Mouse (Mus musculus) liver, postnatal 0 days (tissue): ENCODE results near the gene Shisa9. TPM values are rescaled to one million over a fixed set of nuclear protein-coding genes. Genes with fewer than 3 reads are reported as not detected.

Experiments used
- ATAC-seq: fragments of 200-750 bp; cut with Nextera tagmentation; 2 replicates; pipeline ENCODE4 v1.8.0; 2017; ENCODE audit warnings: mild to moderate bottlenecking, moderate library complexity
- DNase-seq: peaks from one replicate; pipeline ENCODE4 v3.0.0-alpha.2; 2016
- H3K27ac ChIP-seq: fragments of 300-500 bp; sonication (generic); 2 replicates; pipeline ENCODE4 v1.5.1; 2014; ENCODE audit warnings: antibody characterized with exemption, moderate library complexity, mild to moderate bottlenecking, low read depth
- H3K27me3 ChIP-seq: fragments of 300-500 bp; sonication (generic); 2 replicates; pipeline ENCODE4 v1.6.1; 2014; ENCODE audit warnings: low read length, control low read depth, mixed read lengths; ENCODE audit not compliant: insufficient read depth
- H3K36me3 ChIP-seq: fragments of 300-500 bp; sonication (generic); replicated peaks from 2 replicates; pipeline ENCODE4 v1.6.1; 2014; ENCODE audit warnings: mild to moderate bottlenecking, control low read depth, low read length, moderate library complexity, mixed read lengths; ENCODE audit not compliant: insufficient read depth
- H3K4me1 ChIP-seq: fragments of 300-500 bp; sonication (generic); 2 replicates; pipeline ENCODE4 v1.6.1; 2014; ENCODE audit warnings: antibody characterized with exemption, mild to moderate bottlenecking, control low read depth; ENCODE audit not compliant: insufficient read depth
- H3K4me2 ChIP-seq: fragments of 300-500 bp; sonication (generic); 2 replicates; pipeline ENCODE4 v1.6.1; 2014; ENCODE audit warnings: low read depth, mild to moderate bottlenecking, low read length, moderate library complexity, mixed read lengths
- H3K4me3 ChIP-seq: fragments of 300-500 bp; sonication (generic); 2 replicates; pipeline ENCODE4 v1.5.1; 2014; ENCODE audit warnings: low read depth, low read length
- H3K9ac ChIP-seq: fragments of 300-500 bp; sonication (generic); replicated peaks from 2 replicates; pipeline ENCODE4 v1.6.1; 2014; ENCODE audit warnings: mild to moderate bottlenecking, moderate library complexity
- H3K9me3 ChIP-seq: fragments of 300-500 bp; sonication (generic); 2 replicates; pipeline ENCODE4 v1.6.1; 2016; ENCODE audit warnings: mild to moderate bottlenecking, control low read depth, low read length, mixed read lengths
- CTCF ChIP-seq: sonication (generic); IDR thresholded peaks from 2 replicates; pipeline ENCODE4 v1.5.1; 2016; ENCODE audit warnings: antibody characterized with exemption, low read depth
- EP300 ChIP-seq: IDR thresholded peaks from 2 replicates; pipeline ENCODE4 v1.6.1; 2016; ENCODE audit warnings: antibody characterized with exemption, low read depth, mild to moderate bottlenecking
- WGBS: fragments of 180-500 bp; shearing (Covaris S2); extraction: QIAGEN DNeasy Blood & Tissue Kit; methylation state at CpG from one replicate; pipeline ENCODE4 v1.1.7; 2014; ENCODE audit not compliant: insufficient replicate concordance; 5-methylcytosine and 5-hydroxymethylcytosine counted together
- polyA plus RNA-seq: library from polyadenylated mRNA; unstranded; fragments of >200 nt; fragmentation: Nextera tagmentation; extraction: Ambion mirVana; gene quantifications from 2 replicates; pipeline ENCODE4 v1.2.1, GENCODE M21; 2015

Shisa9 gene
- polyA plus RNA-seq, 1 experiment from 2014 or later = 0.45 TPM

- no peak for DNase-seq
- no peak for ATAC-seq
- Histone ChIP-seq H3K36me3 (no peaks in the 10 kb centered on the region), H3K4me2 (no peak overlapping the region), H3K27ac (no peak overlapping the region), H3K9ac (no peak overlapping the region), H3K4me1 (no peaks in the 10 kb centered on the region), H3K9me3 (no peaks in the 10 kb centered on the region), H3K27me3 (no peaks in the 10 kb centered on the region), H3K4me3 (no peak overlapping the region)
- 31% methylated on average over 3 of the region's 3 CpGs for WGBS
- TF ChIP-seq EP300 = no peak
- peak; percentile 73 for TF ChIP-seq CTCF
Observed at GRCm38 (mm10) chr16:12201216-12201615, 217.3 kb downstream of the Shisa9 start.

- ATAC-seq (no peak), DNase-seq (no peak)
- no peak for TF ChIP-seq CTCF
- no peak for TF ChIP-seq EP300
- no peak overlapping the region for H3K9ac ChIP-seq
- H3K4me1 ChIP-seq = no peaks in the 10 kb centered on the region
- no peak overlapping the region for H3K27ac ChIP-seq
- H3K4me2 ChIP-seq = no peak overlapping the region
- WGBS = 59% methylated on average over 3 of the region's 3 CpGs
- no peaks in the 10 kb centered on the region for H3K36me3 ChIP-seq
- no peaks in the 10 kb centered on the region for H3K9me3 ChIP-seq
- H3K27me3 ChIP-seq = no peaks in the 10 kb centered on the region
- H3K4me3 ChIP-seq = no peak overlapping the region
Observed at GRCm38 (mm10) chr16:12202151-12202550, 218.2 kb downstream of the Shisa9 start.

DNA sequence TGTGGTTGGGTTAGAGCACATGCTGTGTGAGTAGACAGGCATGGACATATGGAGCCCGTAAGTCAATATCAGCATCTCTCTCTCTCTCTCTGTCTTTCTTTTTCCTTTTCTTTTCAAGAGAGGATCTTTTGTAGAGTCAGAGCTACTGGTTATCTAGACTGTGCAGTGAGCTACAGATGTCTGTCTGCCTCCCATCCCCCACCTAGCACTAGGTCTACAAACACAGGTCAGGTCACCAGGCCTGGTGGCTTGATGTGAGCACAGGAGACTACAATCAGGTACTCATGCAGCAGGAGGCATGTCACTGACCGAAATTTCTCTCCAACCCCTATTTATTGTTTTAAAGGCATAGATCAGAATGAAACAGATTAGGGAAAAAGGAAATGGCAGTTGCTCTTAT is 219.1 kb downstream of the Shisa9 start:
- no peak for ATAC-seq
- TF ChIP-seq CTCF = no peak
- no peak for TF ChIP-seq EP300
- Histone ChIP-seq H3K4me3 (no peak overlapping the region), H3K27me3 (no peaks in the 10 kb centered on the region), H3K4me1 (peaks cover 3% of the 10 kb centered on the region; the same call in 1 of the 2 replicates), H3K9ac (no peak overlapping the region), H3K27ac (no peak overlapping the region), H3K36me3 (no peaks in the 10 kb centered on the region), H3K9me3 (no peaks in the 10 kb centered on the region), H3K4me2 (no peak overlapping the region)
- 57% methylated on average over 2 of the region's 2 CpGs for WGBS
- DNase-seq = no peak

- WGBS = 73% methylated on average over 2 of the region's 2 CpGs
- H3K9me3 ChIP-seq = no peaks in the 10 kb centered on the region
- H3K9ac ChIP-seq = no peak overlapping the region
- TF ChIP-seq CTCF (no peak), EP300 (no peak)
- H3K36me3 ChIP-seq = no peaks in the 10 kb centered on the region
- no peak for DNase-seq
- H3K4me3 ChIP-seq = no peak overlapping the region
- H3K27ac ChIP-seq = no peak overlapping the region
- H3K4me1 ChIP-seq = peaks cover 13% of the 10 kb centered on the region
- H3K27me3 ChIP-seq = no peaks in the 10 kb centered on the region
- ATAC-seq = peak; percentile 97
- no peak overlapping the region for H3K4me2 ChIP-seq
Observed at GRCm38 (mm10) chr16:12204423-12204822, 220.5 kb downstream of the Shisa9 start.

- Histone ChIP-seq H3K9me3 (no peaks in the 10 kb centered on the region), H3K27me3 (no peaks in the 10 kb centered on the region), H3K4me2 (no peak overlapping the region), H3K4me3 (no peak overlapping the region), H3K4me1 (peaks cover 13% of the 10 kb centered on the region), H3K27ac (no peak overlapping the region), H3K36me3 (no peaks in the 10 kb centered on the region), H3K9ac (no peak overlapping the region)
- no peak for ATAC-seq
- WGBS = 44% methylated on average over 1 of the region's 1 CpGs
- TF ChIP-seq CTCF (no peak), EP300 (no peak)
- no peak for DNase-seq
Observed at GRCm38 (mm10) chr16:12206421-12206950, 222.6 kb downstream of the Shisa9 start.

GRCm38 (mm10) chr16:12206951-12207350 is 223.0 kb downstream of the Shisa9 start:
- no peak overlapping the region for H3K4me3 ChIP-seq
- no peak for DNase-seq
- no peak overlapping the region for H3K27ac ChIP-seq
- ATAC-seq = no peak
- H3K27me3 ChIP-seq = no peaks in the 10 kb centered on the region
- peaks cover 13% of the 10 kb centered on the region for H3K4me1 ChIP-seq
- no peaks in the 10 kb centered on the region for H3K36me3 ChIP-seq
- no peak overlapping the region for H3K9ac ChIP-seq
- H3K4me2 ChIP-seq = no peak overlapping the region
- 72% methylated on average over 2 of the region's 2 CpGs for WGBS
- TF ChIP-seq CTCF (no peak), EP300 (no peak)
- no peaks in the 10 kb centered on the region for H3K9me3 ChIP-seq

DNA sequence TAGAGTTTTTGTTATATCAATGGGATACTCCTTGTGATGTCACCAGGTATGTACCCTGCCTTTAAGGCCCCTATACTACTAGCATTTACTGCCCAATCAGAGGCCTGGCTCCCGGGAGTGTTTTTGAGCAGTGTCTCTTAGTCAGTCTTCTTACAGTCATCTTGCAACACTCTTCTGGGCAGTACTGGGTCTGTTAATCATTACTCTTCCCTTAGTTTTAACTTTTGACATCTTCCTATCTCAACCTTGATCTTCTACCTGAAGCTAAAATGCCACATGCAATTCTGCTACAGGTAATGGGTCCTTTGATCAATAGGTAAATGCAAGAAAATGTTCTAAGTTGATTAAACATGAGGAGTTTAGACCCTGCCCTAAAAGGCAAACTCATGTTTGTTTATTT is 225.4 kb downstream of the Shisa9 start:
- no peak overlapping the region for H3K4me2 ChIP-seq
- H3K27ac ChIP-seq = no peak overlapping the region
- DNase-seq (no peak), ATAC-seq (peak; percentile 53; the same call in 1 of the 2 replicates)
- no peak for TF ChIP-seq CTCF
- TF ChIP-seq EP300 = no peak
- H3K9me3 ChIP-seq = no peaks in the 10 kb centered on the region
- peaks cover 13% of the 10 kb centered on the region for H3K4me1 ChIP-seq
- no peaks in the 10 kb centered on the region for H3K27me3 ChIP-seq
- no peaks in the 10 kb centered on the region for H3K36me3 ChIP-seq
- H3K9ac ChIP-seq = no peak overlapping the region
- no peak overlapping the region for H3K4me3 ChIP-seq
- whole genome bisulfite sequencing = 58% methylated on average over 1 of the region's 1 CpGs
